Mouse (Mus musculus) small intestine, adult 2 months (tissue): ENCODE measurements around the gene Atl2.

Source experiments
- CTCF ChIP-seq: fragments of 200-500 bp; IDR thresholded peaks from 2 replicates; pipeline ENCODE4 v1.5.1; 2012; ENCODE audit warnings: low read depth, mild to moderate bottlenecking, control low read depth, inconsistent platforms, low read length, moderate library complexity, mixed read lengths; ENCODE audit not compliant: insufficient replicate concordance, insufficient read length; ENCODE audit errors: extremely low read depth
- POLR2A ChIP-seq: fragments of 200-500 bp; IDR thresholded peaks from 2 replicates; pipeline ENCODE4 v1.6.1; 2012; ENCODE audit warnings: low read depth, mild to moderate bottlenecking, control low read depth, inconsistent platforms, low read length, moderate library complexity

GRCm38 (mm10) chr17:79883198-79883597, 12.7 kb downstream of the Atl2 start:
- TF ChIP-seq CTCF (no peak), POLR2A (no peak)
